Mouse (Mus musculus): ENCODE results near the gene Ano6. TPM values are rescaled to one million over a fixed set of nuclear protein-coding genes. Genes with fewer than 3 reads are reported as not detected.

The Ano6 gene
- polyA plus RNA-seq, 2 experiments: 4.7 to 6.3 TPM

DNA sequence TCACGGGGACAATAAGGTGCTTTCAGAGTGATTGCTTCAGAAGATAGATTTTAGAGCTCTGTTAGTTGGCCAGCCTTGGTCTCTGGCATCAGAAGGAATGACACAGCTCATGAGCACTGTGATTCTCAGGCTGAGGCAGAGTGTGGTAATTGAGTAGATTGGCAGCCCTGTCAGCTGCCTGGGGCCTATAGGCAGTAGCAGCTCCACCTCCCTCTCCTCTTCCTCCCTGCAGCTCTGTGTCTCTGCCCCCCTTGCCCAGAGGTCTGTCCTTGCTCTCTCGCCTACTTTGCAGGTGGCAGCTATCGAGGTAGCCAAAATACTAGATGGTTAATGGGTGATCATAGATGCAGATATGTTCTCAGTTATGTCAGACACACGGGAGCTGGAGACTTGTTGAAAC, 77.5 kb downstream of the Ano6 start:
- Histone ChIP-seq H3K27ac (no peak overlapping the region), H3K27me3 (ENCODE audit: control insufficient read depth, insufficient read depth, low read length) (no peaks in the 10 kb centered on the region), H3K36me3 (replicated peaks; ENCODE audit: control insufficient read depth, insufficient read depth, low read depth) (no peaks in the 10 kb centered on the region), H3K9ac (replicated peaks) (no peak overlapping the region), H3K4me3 (ENCODE audit: insufficient read depth in 1 of 2, low read depth in 2 of 2, low read length in 2 of 2) (no peak overlapping the region), H3K4me1 (replicated peaks; ENCODE audit: control insufficient read depth in 2 of 2, insufficient read depth in 2 of 2, low read length in 1 of 2) (peaks cover 8 to 13% of the 10 kb centered on the region in 2 experiments), H3K4me2 (ENCODE audit: low read depth) (no peak overlapping the region), H3K9me3 (ENCODE audit: control insufficient read depth, low read length) (no peaks in the 10 kb centered on the region)
- 63% methylated on average over 4 of the region's 4 CpGs for WGBS (ENCODE audit: insufficient replicate concordance)
- no peak for TF ChIP-seq CTCF (IDR thresholded peaks at IDR 0.05; ENCODE audit: low read depth)
- no peak for TF ChIP-seq EP300 (IDR thresholded peaks at IDR 0.05; ENCODE audit: low read depth)
- DNase-seq (ENCODE audit: low read depth in 3 of 3, low spot score in 3 of 3) (no peak), ATAC-seq (ENCODE audit: insufficient read depth) (no peak)

- TF ChIP-seq EP300 (IDR thresholded peaks at IDR 0.05; ENCODE audit: low read depth) (no peak), CTCF (IDR thresholded peaks at IDR 0.05; ENCODE audit: low read depth) (no peak)
- ATAC-seq (ENCODE audit: insufficient read depth) (no peak), DNase-seq (ENCODE audit: low read depth in 3 of 3, low spot score in 3 of 3) (no peak)
- 78% methylated on average over 5 of the region's 5 CpGs for WGBS (ENCODE audit: insufficient replicate concordance)
- peaks cover 10 to 15% of the 10 kb centered on the region in 2 experiments for H3K4me1 ChIP-seq (replicated peaks; ENCODE audit: control insufficient read depth in 2 of 2, insufficient read depth in 2 of 2, low read length in 1 of 2)
- no peaks in the 10 kb centered on the region for H3K36me3 ChIP-seq (replicated peaks; ENCODE audit: control insufficient read depth, insufficient read depth, low read depth)
- H3K27ac ChIP-seq: no peak overlapping the region
- H3K27me3 ChIP-seq (ENCODE audit: control insufficient read depth, insufficient read depth, low read length): no peaks in the 10 kb centered on the region
- no peaks in the 10 kb centered on the region for H3K9me3 ChIP-seq (ENCODE audit: control insufficient read depth, low read length)
- H3K4me3 ChIP-seq (ENCODE audit: insufficient read depth in 1 of 2, low read depth in 2 of 2, low read length in 2 of 2): no peak overlapping the region
- H3K4me2 ChIP-seq (ENCODE audit: low read depth): no peak overlapping the region
- H3K9ac ChIP-seq (replicated peaks): no peak overlapping the region
These were observed 79.0 kb downstream of the Ano6 start for GRCm38 (mm10) chr15:95869611-95870010.

- Histone ChIP-seq H3K9ac (replicated peaks) (no peak overlapping the region), H3K9me3 (ENCODE audit: control insufficient read depth, low read length) (no peaks in the 10 kb centered on the region), H3K4me2 (ENCODE audit: low read depth) (no peak overlapping the region), H3K27me3 (ENCODE audit: control insufficient read depth, insufficient read depth, low read length) (no peaks in the 10 kb centered on the region), H3K4me1 (replicated peaks; ENCODE audit: control insufficient read depth in 2 of 2, insufficient read depth in 2 of 2, low read length in 1 of 2) (peaks cover 10 to 15% of the 10 kb centered on the region in 2 experiments), H3K27ac (no peak overlapping the region), H3K36me3 (replicated peaks; ENCODE audit: control insufficient read depth, insufficient read depth, low read depth) (no peaks in the 10 kb centered on the region), H3K4me3 (ENCODE audit: insufficient read depth in 1 of 2, low read depth in 2 of 2, low read length in 2 of 2) (no peak overlapping the region)
- TF ChIP-seq CTCF (IDR thresholded peaks at IDR 0.05; ENCODE audit: low read depth) (no peak), EP300 (IDR thresholded peaks at IDR 0.05; ENCODE audit: low read depth) (no peak)
- 77% methylated on average over 15 of the region's 15 CpGs for WGBS (ENCODE audit: insufficient replicate concordance)
- ATAC-seq (ENCODE audit: insufficient read depth) (no peak), DNase-seq (ENCODE audit: low read depth in 3 of 3, low spot score in 3 of 3) (no peak)
These were observed 81.0 kb downstream of the Ano6 start for GRCm38 (mm10) chr15:95871631-95872030.

GRCm38 (mm10) chr15:95872447-95872846, 81.8 kb downstream of the Ano6 start:
- H3K27me3 ChIP-seq (ENCODE audit: control insufficient read depth, insufficient read depth, low read length): no peaks in the 10 kb centered on the region
- no peak overlapping the region for H3K4me2 ChIP-seq (ENCODE audit: low read depth)
- peak; percentile 32; the same call in 1 of the 2 replicates for ATAC-seq (ENCODE audit: insufficient read depth)
- no peak overlapping the region for H3K4me3 ChIP-seq (ENCODE audit: insufficient read depth in 1 of 2, low read depth in 2 of 2, low read length in 2 of 2)
- peaks cover 10 to 15% of the 10 kb centered on the region in 2 experiments for H3K4me1 ChIP-seq (replicated peaks; ENCODE audit: control insufficient read depth in 2 of 2, insufficient read depth in 2 of 2, low read length in 1 of 2)
- no peak for DNase-seq (ENCODE audit: low read depth in 3 of 3, low spot score in 3 of 3)
- no peak overlapping the region for H3K9ac ChIP-seq (replicated peaks)
- no peak for TF ChIP-seq CTCF (IDR thresholded peaks at IDR 0.05; ENCODE audit: low read depth)
- TF ChIP-seq EP300 (IDR thresholded peaks at IDR 0.05; ENCODE audit: low read depth): no peak
- 26% methylated on average over 8 of the region's 8 CpGs for WGBS (ENCODE audit: insufficient replicate concordance)
- H3K9me3 ChIP-seq (ENCODE audit: control insufficient read depth, low read length): no peaks in the 10 kb centered on the region
- no peaks in the 10 kb centered on the region for H3K36me3 ChIP-seq (replicated peaks; ENCODE audit: control insufficient read depth, insufficient read depth, low read depth)
- H3K27ac ChIP-seq: no peak overlapping the region

DNA sequence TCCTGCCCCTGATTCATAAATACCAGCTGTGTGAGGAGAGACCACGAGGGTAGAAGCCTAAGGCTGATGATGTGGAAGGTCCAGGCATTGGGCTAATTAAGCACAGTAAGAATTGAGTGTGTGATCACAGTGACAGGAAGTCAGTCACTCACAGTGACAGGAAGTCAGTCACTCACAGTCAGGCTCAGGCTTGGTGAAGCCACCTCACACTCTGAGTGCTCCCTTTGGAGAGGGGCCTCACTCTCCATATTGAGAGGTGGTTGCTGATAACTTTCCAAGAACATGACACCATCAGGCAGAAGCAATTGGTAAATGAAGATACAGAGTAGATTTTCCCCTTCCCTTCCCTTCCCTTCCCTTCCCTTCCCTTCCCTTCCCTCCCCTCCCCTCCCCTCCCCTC, 82.6 kb downstream of the Ano6 start:
- DNase-seq (ENCODE audit: low read depth in 3 of 3, low spot score in 3 of 3): no peak
- Histone ChIP-seq H3K4me3 (ENCODE audit: insufficient read depth in 1 of 2, low read depth in 2 of 2, low read length in 2 of 2) (no peak overlapping the region), H3K27ac (no peak overlapping the region), H3K27me3 (ENCODE audit: control insufficient read depth, insufficient read depth, low read length) (no peaks in the 10 kb centered on the region), H3K4me2 (ENCODE audit: low read depth) (no peak overlapping the region), H3K36me3 (replicated peaks; ENCODE audit: control insufficient read depth, insufficient read depth, low read depth) (no peaks in the 10 kb centered on the region), H3K9me3 (ENCODE audit: control insufficient read depth, low read length) (no peaks in the 10 kb centered on the region), H3K4me1 (replicated peaks; ENCODE audit: control insufficient read depth in 2 of 2, insufficient read depth in 2 of 2, low read length in 1 of 2) (peaks cover 10 to 15% of the 10 kb centered on the region in 2 experiments), H3K9ac (replicated peaks) (no peak overlapping the region)
- WGBS (ENCODE audit: insufficient replicate concordance): 32% methylated on average over 1 of the region's 1 CpGs
- no peak for ATAC-seq (ENCODE audit: insufficient read depth)
- no peak for TF ChIP-seq EP300 (IDR thresholded peaks at IDR 0.05; ENCODE audit: low read depth)
- TF ChIP-seq CTCF (IDR thresholded peaks at IDR 0.05; ENCODE audit: low read depth): no peak

Measured in liver, embryonic 14.5 days (tissue).